Mouse (Mus musculus): ENCODE data around the gene Ptprm. TPM values are rescaled to one million over a fixed set of nuclear protein-coding genes. Genes with fewer than 3 reads are reported as not detected.

Ptprm gene
- polyA plus RNA-seq, 1 experiment from 2014 or later = 1.4 TPM

GRCm38 (mm10) chr17:66659242-66659641 lies 695.0 kb downstream of the Ptprm start:
- Histone ChIP-seq H3K4me2 (ENCODE audit: low read depth, low read length) (no peak overlapping the region), H3K4me1 (ENCODE audit: insufficient read depth) (no peaks in the 10 kb centered on the region)

GRCm38 (mm10) chr17:66637951-66638722 lies 716.1 kb downstream of the Ptprm start:
- DNase-seq (no peak), ATAC-seq (no peak)
- Histone ChIP-seq H3K9me3 (ENCODE audit: low read length) (no peaks in the 10 kb centered on the region), H3K36me3 (replicated peaks; ENCODE audit: insufficient read depth, low read length) (no peaks in the 10 kb centered on the region), H3K4me1 (ENCODE audit: insufficient read depth) (no peaks in the 10 kb centered on the region), H3K27ac (ENCODE audit: low read depth) (no peak overlapping the region), H3K4me2 (ENCODE audit: low read depth, low read length) (no peak overlapping the region), H3K27me3 (ENCODE audit: insufficient read depth, low read length) (no peaks in the 10 kb centered on the region), H3K9ac (replicated peaks) (no peak overlapping the region), H3K4me3 (ENCODE audit: low read depth, low read length) (no peak overlapping the region)
- WGBS (ENCODE audit: insufficient replicate concordance) = 81% methylated on average over 7 of the region's 7 CpGs
- TF ChIP-seq CTCF (IDR thresholded peaks at IDR 0.05; ENCODE audit: low read depth) = no peak
- TF ChIP-seq EP300 (IDR thresholded peaks at IDR 0.05; ENCODE audit: low read depth) = no peak

More at GRCm38 (mm10) chr17:66659242-66659641, 695.0 kb downstream of the Ptprm start:
- no peaks in the 10 kb centered on the region for H3K36me3 ChIP-seq (replicated peaks; ENCODE audit: insufficient read depth, low read length)
- H3K9ac ChIP-seq (replicated peaks) = no peak overlapping the region
- no peaks in the 10 kb centered on the region for H3K27me3 ChIP-seq (ENCODE audit: insufficient read depth, low read length)
- H3K4me3 ChIP-seq (ENCODE audit: low read depth, low read length) = no peak overlapping the region
- TF ChIP-seq CTCF (IDR thresholded peaks at IDR 0.05; ENCODE audit: low read depth) (no peak), EP300 (IDR thresholded peaks at IDR 0.05; ENCODE audit: low read depth) (no peak)
- DNase-seq (no peak), ATAC-seq (no peak)
- no peaks in the 10 kb centered on the region for H3K9me3 ChIP-seq (ENCODE audit: low read length)
- WGBS (ENCODE audit: insufficient replicate concordance) = 41% methylated on average over 3 of the region's 3 CpGs
- no peak overlapping the region for H3K27ac ChIP-seq (ENCODE audit: low read depth)

GRCm38 (mm10) chr17:66619996-66620656 lies 734.1 kb downstream of the Ptprm start:
- no peaks in the 10 kb centered on the region for H3K36me3 ChIP-seq (replicated peaks; ENCODE audit: insufficient read depth, low read length)
- H3K27me3 ChIP-seq (ENCODE audit: insufficient read depth, low read length) = no peaks in the 10 kb centered on the region
- no peaks in the 10 kb centered on the region for H3K4me1 ChIP-seq (ENCODE audit: insufficient read depth)
- H3K9ac ChIP-seq (replicated peaks) = no peak overlapping the region
- ATAC-seq = no peak
- TF ChIP-seq CTCF (IDR thresholded peaks at IDR 0.05; ENCODE audit: low read depth) (no peak), EP300 (IDR thresholded peaks at IDR 0.05; ENCODE audit: low read depth) (no peak)
- H3K4me3 ChIP-seq (ENCODE audit: low read depth, low read length) = no peak overlapping the region
- no peak overlapping the region for H3K27ac ChIP-seq (ENCODE audit: low read depth)
- H3K4me2 ChIP-seq (ENCODE audit: low read depth, low read length) = no peak overlapping the region
- 70% methylated on average over 13 of the region's 13 CpGs for WGBS (ENCODE audit: insufficient replicate concordance)
- DNase-seq = no peak
- no peaks in the 10 kb centered on the region for H3K9me3 ChIP-seq (ENCODE audit: low read length)

- no peaks in the 10 kb centered on the region for H3K4me1 ChIP-seq (ENCODE audit: insufficient read depth)
- H3K4me2 ChIP-seq (ENCODE audit: low read depth, low read length) = no peak overlapping the region
- TF ChIP-seq EP300 (IDR thresholded peaks at IDR 0.05; ENCODE audit: low read depth) = no peak
- TF ChIP-seq CTCF (IDR thresholded peaks at IDR 0.05; ENCODE audit: low read depth) = no peak
- no peak for ATAC-seq
- no peak for DNase-seq
- no peaks in the 10 kb centered on the region for H3K36me3 ChIP-seq (replicated peaks; ENCODE audit: insufficient read depth, low read length)
- no peaks in the 10 kb centered on the region for H3K27me3 ChIP-seq (ENCODE audit: insufficient read depth, low read length)
- H3K4me3 ChIP-seq (ENCODE audit: low read depth, low read length) = no peak overlapping the region
- H3K9ac ChIP-seq (replicated peaks) = no peak overlapping the region
- WGBS (ENCODE audit: insufficient replicate concordance) = 77% methylated on average over 3 of the region's 3 CpGs
- H3K9me3 ChIP-seq (ENCODE audit: low read length) = no peaks in the 10 kb centered on the region
- H3K27ac ChIP-seq (ENCODE audit: low read depth) = no peak overlapping the region
Observed at GRCm38 (mm10) chr17:66619255-66619826, 734.9 kb downstream of the Ptprm start.

Small RNAs within 50 kb of the gene (microRNA-seq; reads per million reads assigned to microRNA genes)
- gene Mir5709 = not detected
